Mouse (Mus musculus) forebrain, embryonic 16.5 days (tissue): ENCODE measurements at regions not wholly inside any gene's neighbourhood (a gene's known extent, or its start where the extent isn't known, plus 50 kb on each side); places are given as distances from the start of the nearest gene placed in this dataset.
"Not testable (repeated sequence)": the region's sequence is repeated elsewhere in the genome, so short reads cannot be mapped to it uniquely, and the experiment has no call there.

Source experiments
- ATAC-seq: fragments of 200-750 bp; cut with Nextera tagmentation; 2 replicates; pipeline ENCODE4 v1.8.0; 2017; ENCODE audit warnings: mild to moderate bottlenecking, moderate library complexity
- H3K27ac ChIP-seq: fragments of 300-500 bp; sonication (generic); 2 replicates; pipeline ENCODE4 v1.5.1; 2014; ENCODE audit warnings: low read length, control low read depth
- H3K27me3 ChIP-seq: fragments of 300-500 bp; sonication (generic); replicated peaks from 2 replicates; pipeline ENCODE4 v1.6.1; 2014; ENCODE audit warnings: low read length; ENCODE audit not compliant: control insufficient read depth, insufficient read depth
- H3K36me3 ChIP-seq: fragments of 300-500 bp; sonication (generic); 2 replicates; pipeline ENCODE4 v1.6.1; 2014; ENCODE audit not compliant: control insufficient read depth, insufficient read depth
- H3K4me1 ChIP-seq: fragments of 300-500 bp; sonication (generic); replicated peaks from 2 replicates; pipeline ENCODE4 v1.6.1; 2014; ENCODE audit warnings: low read length; ENCODE audit not compliant: control insufficient read depth, insufficient read depth
- H3K4me2 ChIP-seq: fragments of 300-500 bp; sonication (generic); 2 replicates; pipeline ENCODE4 v1.6.1; 2014; ENCODE audit warnings: mild to moderate bottlenecking, low read length, control low read depth
- H3K4me3 ChIP-seq: fragments of 300-500 bp; sonication (generic); replicated peaks from 2 replicates; pipeline ENCODE4 v1.5.1; 2014; ENCODE audit warnings: mild to moderate bottlenecking, low read length, control low read depth
- H3K9ac ChIP-seq: fragments of 300-500 bp; sonication (generic); replicated peaks from 2 replicates; pipeline ENCODE4 v1.6.1; 2014; ENCODE audit warnings: low read depth, low read length, control low read depth
- H3K9me3 ChIP-seq: fragments of 300-500 bp; sonication (generic); 2 replicates; pipeline ENCODE4 v1.6.1; 2016; ENCODE audit warnings: low read length; ENCODE audit not compliant: control insufficient read depth
- WGBS: fragments of 180-500 bp; shearing (Covaris S2); extraction: QIAGEN DNeasy Blood & Tissue Kit; methylation state at CpG from one replicate; pipeline ENCODE4 v1.1.7; 2014; 5-methylcytosine and 5-hydroxymethylcytosine counted together

GRCm38 (mm10) chr3:31508471-31508870 is 198.3 kb upstream of the Slc7a14 start:
- no peaks in the 10 kb centered on the region for H3K4me1 ChIP-seq
- H3K27me3 ChIP-seq: no peaks in the 10 kb centered on the region
- H3K4me2 ChIP-seq: no peak overlapping the region
- WGBS: 79% methylated on average over 4 of the region's 4 CpGs
- ATAC-seq: no peak
- H3K9me3 ChIP-seq: no peaks in the 10 kb centered on the region
- H3K4me3 ChIP-seq: no peak overlapping the region
- H3K9ac ChIP-seq: no peak overlapping the region
- no peaks in the 10 kb centered on the region for H3K36me3 ChIP-seq
- H3K27ac ChIP-seq: no peak overlapping the region

DNA sequence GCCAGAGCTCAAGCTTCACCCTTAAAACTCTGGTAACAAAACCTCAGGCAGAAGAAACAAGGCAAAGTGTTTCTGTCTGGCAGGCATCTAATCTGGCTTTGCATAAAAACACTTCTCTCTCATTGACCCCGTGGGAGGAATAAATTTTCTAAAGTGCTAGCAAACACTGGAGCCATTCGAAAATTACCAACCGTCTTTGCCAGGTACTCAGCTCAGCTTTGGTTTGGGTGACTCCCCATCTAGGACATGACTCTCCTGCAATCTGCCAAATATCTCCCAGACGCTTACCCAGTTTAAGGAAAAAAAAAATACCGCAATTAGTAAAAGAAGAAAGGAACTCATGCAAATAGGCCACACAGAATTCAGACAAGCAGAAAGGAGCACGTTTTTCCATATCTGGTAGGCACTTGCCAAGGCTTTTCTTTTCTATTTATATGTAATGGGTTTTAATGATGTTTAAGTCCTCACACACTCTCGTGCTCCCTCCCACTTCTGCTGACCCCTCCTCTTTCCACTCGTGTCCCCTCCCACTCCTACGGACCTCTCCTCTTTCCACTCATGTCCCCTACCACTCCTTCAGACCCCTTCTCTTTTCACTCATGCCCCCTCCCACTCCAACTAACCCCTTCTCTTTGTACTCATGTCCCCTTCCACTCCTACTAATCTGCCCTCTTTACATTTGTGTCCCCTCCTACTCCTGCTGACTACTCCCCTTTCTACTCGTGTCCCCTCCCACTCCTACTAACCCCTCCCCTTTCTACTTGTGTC is 189.2 kb upstream of the Slc7a14 start:
- peak; percentile 69 for ATAC-seq
- no peaks in the 10 kb centered on the region for H3K27me3 ChIP-seq
- H3K9ac ChIP-seq: no peak overlapping the region
- H3K9me3 ChIP-seq: no peaks in the 10 kb centered on the region
- H3K4me2 ChIP-seq: no peak overlapping the region
- H3K4me1 ChIP-seq: no peaks in the 10 kb centered on the region; the same call in 1 of the 2 replicates
- H3K36me3 ChIP-seq: no peaks in the 10 kb centered on the region
- no peak overlapping the region for H3K27ac ChIP-seq
- no peak overlapping the region for H3K4me3 ChIP-seq
- 45% methylated on average over 10 of the region's 10 CpGs for WGBS

GRCm38 (mm10) chr3:31495287-31495686 is 185.1 kb upstream of the Slc7a14 start:
- Histone ChIP-seq H3K36me3 (no peaks in the 10 kb centered on the region), H3K4me2 (no peak overlapping the region), H3K9me3 (no peaks in the 10 kb centered on the region), H3K9ac (no peak overlapping the region), H3K4me1 (no peaks in the 10 kb centered on the region; the same call in 1 of the 2 replicates), H3K4me3 (no peak overlapping the region), H3K27ac (no peak overlapping the region), H3K27me3 (no peaks in the 10 kb centered on the region)
- WGBS: 91% methylated on average over 1 of the region's 1 CpGs
- ATAC-seq: no peak

GRCm38 (mm10) chr3:31494706-31495105 is 184.5 kb upstream of the Slc7a14 start:
- Histone ChIP-seq H3K27ac (no peak overlapping the region), H3K36me3 (no peaks in the 10 kb centered on the region), H3K4me2 (no peak overlapping the region), H3K9ac (no peak overlapping the region), H3K27me3 (no peaks in the 10 kb centered on the region), H3K9me3 (no peaks in the 10 kb centered on the region), H3K4me1 (no peaks in the 10 kb centered on the region; the same call in 1 of the 2 replicates), H3K4me3 (no peak overlapping the region)
- 91% methylated on average over 1 of the region's 1 CpGs for WGBS
- ATAC-seq: no peak

- WGBS: 85% methylated on average over 1 of the region's 1 CpGs
- not testable (repeated sequence) for H3K36me3 ChIP-seq, H3K9ac ChIP-seq, ATAC-seq, H3K9me3 ChIP-seq, H3K27me3 ChIP-seq, H3K27ac ChIP-seq, H3K4me1 ChIP-seq, H3K4me2 ChIP-seq, H3K4me3 ChIP-seq
These were observed 181.6 kb upstream of the Slc7a14 start for GRCm38 (mm10) chr3:31491736-31492135.

GRCm38 (mm10) chr3:31487596-31487995 is 177.4 kb upstream of the Slc7a14 start:
- Histone ChIP-seq H3K4me2 (no peak overlapping the region), H3K36me3 (no peaks in the 10 kb centered on the region), H3K4me1 (no peaks in the 10 kb centered on the region), H3K4me3 (no peak overlapping the region), H3K9ac (no peak overlapping the region), H3K27ac (no peak overlapping the region), H3K9me3 (no peaks in the 10 kb centered on the region), H3K27me3 (no peaks in the 10 kb centered on the region)
- 67% methylated on average over 6 of the region's 6 CpGs for WGBS
- ATAC-seq: peak; percentile 47; the same call in 1 of the 2 replicates

DNA sequence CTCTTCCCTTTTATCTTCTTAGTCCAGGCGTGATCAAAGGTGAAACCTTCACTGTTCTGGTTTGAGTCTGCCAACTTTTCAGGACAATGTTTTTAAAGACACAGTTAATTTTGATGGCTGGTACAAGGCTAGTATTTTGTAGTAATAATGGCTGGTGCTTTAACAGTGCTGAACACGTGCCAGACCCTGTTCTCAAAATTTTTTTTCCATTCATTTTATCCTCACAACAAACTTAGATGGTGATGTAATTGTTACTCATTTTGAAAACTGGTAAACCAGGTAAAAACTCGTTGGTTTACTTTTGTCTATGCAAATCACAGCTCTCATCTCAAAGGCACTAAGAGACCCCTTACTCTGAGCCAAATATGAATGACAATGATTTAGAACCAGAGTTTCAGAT is 171.8 kb upstream of the Slc7a14 start:
- H3K27me3 ChIP-seq: no peaks in the 10 kb centered on the region
- H3K9ac ChIP-seq: no peak overlapping the region
- WGBS: 65% methylated on average over 3 of the region's 3 CpGs
- H3K36me3 ChIP-seq: no peaks in the 10 kb centered on the region
- no peak for ATAC-seq
- H3K4me3 ChIP-seq: no peak overlapping the region
- no peaks in the 10 kb centered on the region for H3K9me3 ChIP-seq
- H3K4me1 ChIP-seq: no peaks in the 10 kb centered on the region
- H3K27ac ChIP-seq: no peak overlapping the region
- H3K4me2 ChIP-seq: no peak overlapping the region

DNA sequence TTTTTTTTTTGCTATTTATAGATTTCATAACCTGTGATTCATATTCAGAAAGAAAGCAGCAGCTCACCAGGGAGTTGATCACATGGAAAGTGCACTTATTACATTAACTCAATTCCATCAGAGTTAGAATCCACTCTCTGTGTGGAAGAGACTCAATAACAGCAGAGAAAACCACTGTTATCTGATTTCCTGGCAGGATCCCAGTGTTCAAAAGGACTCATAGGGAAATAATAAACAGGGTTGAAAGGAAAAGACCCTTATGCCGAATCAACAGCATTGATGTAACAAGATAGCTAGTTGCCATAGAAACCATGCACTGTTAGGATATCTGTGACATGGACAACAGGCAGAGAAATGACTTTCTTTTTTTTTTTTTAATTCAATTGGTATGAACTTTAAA is 157.7 kb upstream of the Slc7a14 start:
- no peaks in the 10 kb centered on the region for H3K27me3 ChIP-seq
- ATAC-seq: peak; percentile 80
- H3K9ac ChIP-seq: no peak overlapping the region
- H3K4me2 ChIP-seq: no peak overlapping the region
- H3K27ac ChIP-seq: no peak overlapping the region
- no peaks in the 10 kb centered on the region for H3K9me3 ChIP-seq
- H3K4me1 ChIP-seq: no peaks in the 10 kb centered on the region; the same call in 1 of the 2 replicates
- H3K4me3 ChIP-seq: no peak overlapping the region
- no peaks in the 10 kb centered on the region for H3K36me3 ChIP-seq
- 29% methylated on average over 1 of the region's 1 CpGs for WGBS

DNA sequence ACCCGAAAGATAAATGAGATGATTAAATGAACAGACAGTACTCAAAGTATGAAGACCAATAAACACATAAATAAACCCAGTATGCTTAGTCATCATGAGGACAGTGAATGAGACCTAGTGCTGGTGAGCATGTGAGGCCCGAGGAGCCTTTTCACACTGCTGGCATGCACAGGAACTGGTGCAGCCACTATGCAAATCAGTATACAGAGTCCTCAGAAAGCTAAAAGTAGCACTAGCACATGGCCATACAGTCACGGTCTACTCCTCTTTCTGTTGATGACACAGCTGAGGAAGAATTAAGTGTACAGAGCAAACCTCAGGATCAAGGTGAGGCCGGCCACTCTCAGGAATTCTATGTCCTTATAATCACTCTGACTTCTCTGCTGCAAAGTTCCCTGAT is 154.1 kb upstream of the Slc7a14 start:
- Histone ChIP-seq H3K4me1 (no peaks in the 10 kb centered on the region; the same call in 1 of the 2 replicates), H3K27me3 (no peaks in the 10 kb centered on the region), H3K4me3 (no peak overlapping the region), H3K27ac (no peak overlapping the region), H3K9me3 (no peaks in the 10 kb centered on the region), H3K9ac (no peak overlapping the region), H3K36me3 (no peaks in the 10 kb centered on the region), H3K4me2 (no peak overlapping the region)
- no peak for ATAC-seq
- WGBS: 85% methylated on average over 4 of the region's 4 CpGs
